In genomic region chr11:118507904-118508303, GRCm38 (mm10) we compare ENCODE assay signal across 8 mouse cellular contexts. TPM values are rescaled to one million over a fixed set of nuclear protein-coding genes. Genes with fewer than 3 reads are reported as not detected.
DNase-seq lines count a peak whose midpoint lies in the region.

No protein-coding gene starts in this region.

- DNase-seq in 3T3-L1 (ENCODE audit: low read depth, low spot score), result peak; percentile 76
- DNase-seq in Muller cell, postnatal 12 days (ENCODE audit: inconsistent ontology term), result peak; percentile 54
- DNase-seq in cerebellum, postnatal 10 days, result peak; percentile 92 to 95
- peak; percentile 80 for DNase-seq in gastrocnemius, postnatal 10 days
- DNase-seq in kidney, postnatal 25 days, result peak; percentile 81
- peak; percentile 63 for DNase-seq in lung, adult 18-20 months
- peak; percentile 92 for DNase-seq in retina, embryonic 14.5 days (ENCODE audit: low spot score)
- DNase-seq in urinary bladder, adult 2 months (ENCODE audit: low spot score), result peak; percentile 42

RNA-seq across cellular contexts. Expression of gene Engase, which starts 31.3 kb away (rescaled TPM):
- total RNA-seq in gastrocnemius, postnatal 10 days (2021), result 10 to 100 TPM; 16.6 to 17.3 TPM
- 14.0 and 15.4 TPM in 2 replicates for polyA plus RNA-seq in urinary bladder, adult 2 months (2012; rRNA removed)

Comparison
In these comparisons a context has a peak if more than half of its experiments do, and no peak if none do; other contexts are left out.
1. Peak in every context shown above with its lines: DNase-seq.
2. DNase-seq: peak in every context shown above with its lines; median percentile 94 in cerebellum, postnatal 10 days; 92 in retina, embryonic 14.5 days; 81 in kidney, postnatal 25 days; 80 in gastrocnemius, postnatal 10 days; 76 in 3T3-L1; 63 in lung, adult 18-20 months; 54 in Muller cell, postnatal 12 days; 42 in urinary bladder, adult 2 months.